Mouse (Mus musculus) MEL (cell line): Measurements from ENCODE around the gene Prr11. TPM values are rescaled to one million over a fixed set of nuclear protein-coding genes. Genes with fewer than 3 reads are reported as not detected.

Experiments
- DNase-seq: peaks from one replicate; pipeline ENCODE4 v3.0.0; 2011; ENCODE audit warnings: low read depth, low spot score
- H3K27ac ChIP-seq: 2 replicates; pipeline ENCODE4 v1.5.1; 2012; ENCODE audit warnings: low read depth, mild to moderate bottlenecking, control low read depth, low read length, moderate library complexity; ENCODE audit not compliant: control insufficient read depth
- H3K27me3 ChIP-seq, 2 experiments: fragments of 150-350 bp in 1 of 2; sonication (generic) in 1 of 2; 2 replicates each; pipeline ENCODE4 v1.6.1; 2012; ENCODE audit warnings: low read length in 2 of 2, mild to moderate bottlenecking in 2 of 2, improper control_type of control experiment in 1 of 2, moderate library complexity in 1 of 2; ENCODE audit not compliant: insufficient read depth in 2 of 2, control insufficient read depth in 1 of 2
- H3K36me3 ChIP-seq, 2 experiments: 2 replicates each; pipeline ENCODE4 v1.6.1; 2012 to 2014; ENCODE audit warnings: low read length in 2 of 2, improper control_type of control experiment in 1 of 2, inconsistent platforms in 1 of 2, mild to moderate bottlenecking in 1 of 2; ENCODE audit not compliant: insufficient read depth in 2 of 2, control insufficient read depth in 1 of 2
- H3K4me1 ChIP-seq, 2 experiments: fragments of 150-350 bp in 1 of 2; sonication (generic) in 1 of 2; 2 replicates each; pipeline ENCODE4 v1.6.1; 2012; ENCODE audit warnings: low read length in 2 of 2, improper control_type of control experiment in 1 of 2, mild to moderate bottlenecking in 1 of 2; ENCODE audit not compliant: insufficient read depth in 2 of 2, control insufficient read depth in 1 of 2
- H3K4me3 ChIP-seq, 2 experiments: fragments of 150-350 bp in 1 of 2; sonication (generic) in 1 of 2; 2 replicates each; pipeline ENCODE4 v1.5.1; 2012; ENCODE audit warnings: low read depth in 2 of 2, low read length in 2 of 2, mild to moderate bottlenecking in 2 of 2, moderate library complexity in 2 of 2, control low read depth in 1 of 2, improper control_type of control experiment in 1 of 2; ENCODE audit not compliant: control insufficient read depth in 1 of 2, insufficient read depth in 1 of 2
- H3K79me2 ChIP-seq: 2 replicates; pipeline ENCODE4 v1.6.1; 2012; ENCODE audit warnings: mild to moderate bottlenecking, low read length, moderate library complexity; ENCODE audit not compliant: control insufficient read depth, poor library complexity, insufficient read depth
- H3K9ac ChIP-seq: 2 replicates; pipeline ENCODE4 v1.6.1; 2012; ENCODE audit warnings: low read depth, mild to moderate bottlenecking, control low read depth, low read length, moderate library complexity; ENCODE audit not compliant: control insufficient read depth, poor library complexity, severe bottlenecking
- H3K9me3 ChIP-seq: fragments of 150-350 bp; sonication (generic); replicated peaks from 2 replicates; pipeline ENCODE4 v1.6.1; 2012; ENCODE audit warnings: mild to moderate bottlenecking, low read length, improper control_type of control experiment, moderate library complexity; ENCODE audit not compliant: insufficient read depth
- BHLHE40 ChIP-seq: IDR thresholded peaks from 2 replicates; pipeline ENCODE4 v1.6.1; 2012; ENCODE audit warnings: low read depth, mild to moderate bottlenecking, inconsistent platforms, low read length, improper control_type of control experiment, borderline replicate concordance
- CTCF ChIP-seq, 3 experiments: IDR thresholded peaks in 2 of 3; conservative IDR thresholded peaks in 1 of 3; 2 replicates each; pipeline ENCODE4 v1.5.1; 2011 to 2012; ENCODE audit warnings: low read length in 3 of 3, low read depth in 2 of 3, mild to moderate bottlenecking in 2 of 3, improper control_type of control experiment in 1 of 3, inconsistent platforms in 1 of 3, mixed read lengths in 1 of 3, moderate library complexity in 1 of 3; ENCODE audit not compliant: control insufficient read depth in 1 of 3, insufficient read depth in 1 of 3, poor library complexity in 1 of 3, severe bottlenecking in 1 of 3
- GATA1 ChIP-seq: IDR thresholded peaks from 2 replicates; pipeline ENCODE4 v1.6.1; 2011; ENCODE audit warnings: low read depth, low read length, improper control_type of control experiment
- HCFC1 ChIP-seq: IDR thresholded peaks from 2 replicates; pipeline ENCODE4 v1.6.1; 2012; ENCODE audit warnings: low read depth, mild to moderate bottlenecking, inconsistent platforms, low read length, improper control_type of control experiment, moderate library complexity
- JUND ChIP-seq: IDR thresholded peaks from 2 replicates; pipeline ENCODE4 v1.6.1; 2011; ENCODE audit warnings: low read depth, mild to moderate bottlenecking, improper control_type of control experiment, low read length
- KAT2A ChIP-seq: conservative IDR thresholded peaks from 2 replicates; pipeline ENCODE4 v1.6.1; 2012; ENCODE audit warnings: low read depth, low read length, improper control_type of control experiment, inconsistent platforms
- MAFK ChIP-seq: IDR thresholded peaks from 2 replicates; pipeline ENCODE4 v1.6.1; 2011; ENCODE audit warnings: low read depth, mild to moderate bottlenecking, low read length, improper control_type of control experiment, borderline replicate concordance
- MAX ChIP-seq: IDR thresholded peaks from 2 replicates; pipeline ENCODE4 v1.6.1; 2011; ENCODE audit warnings: low read length, improper control_type of control experiment
- MEF2A ChIP-seq: IDR thresholded peaks from 2 replicates; pipeline ENCODE4 v1.6.1; 2014; ENCODE audit warnings: low read depth, mild to moderate bottlenecking, inconsistent platforms, low read length, improper control_type of control experiment; ENCODE audit not compliant: poor library complexity, insufficient replicate concordance, severe bottlenecking; ENCODE audit errors: extremely low read depth
- MXI1 ChIP-seq: IDR thresholded peaks from 2 replicates; pipeline ENCODE4 v1.6.1; 2011; ENCODE audit warnings: mild to moderate bottlenecking, low read depth, low read length, improper control_type of control experiment
- MYB ChIP-seq: IDR thresholded peaks from 2 replicates; pipeline ENCODE4 v1.6.1; 2011; ENCODE audit warnings: mild to moderate bottlenecking, low read depth, low read length, improper control_type of control experiment
- MYC ChIP-seq: IDR thresholded peaks from 2 replicates; pipeline ENCODE4 v1.6.1; 2011; ENCODE audit warnings: low read depth, mild to moderate bottlenecking, low read length, improper control_type of control experiment, moderate library complexity
- NELFE ChIP-seq: IDR thresholded peaks from 2 replicates; pipeline ENCODE4 v1.6.1; 2011; ENCODE audit warnings: low read depth, low read length, improper control_type of control experiment
- NRF1 ChIP-seq: IDR thresholded peaks from 2 replicates; pipeline ENCODE4 v1.6.1; 2014; ENCODE audit warnings: low read depth, mild to moderate bottlenecking, inconsistent platforms, low read length, improper control_type of control experiment, moderate library complexity; ENCODE audit not compliant: poor library complexity, insufficient read depth, severe bottlenecking
- POLR2A ChIP-seq, 2 experiments: IDR thresholded peaks; 2 replicates each; pipeline ENCODE4 v1.6.1; 2011 to 2012; ENCODE audit warnings: low read length in 2 of 2, mild to moderate bottlenecking in 2 of 2, control low read depth in 1 of 2, improper control_type of control experiment in 1 of 2, low read depth in 1 of 2, moderate library complexity in 1 of 2; ENCODE audit not compliant: control insufficient read depth in 1 of 2, insufficient read depth in 1 of 2, poor library complexity in 1 of 2
- POLR2AphosphoS2 ChIP-seq: IDR thresholded peaks from 2 replicates; pipeline ENCODE4 v1.6.1; 2011; ENCODE audit warnings: low read length, improper control_type of control experiment
- RCOR1 ChIP-seq: IDR thresholded peaks from 2 replicates; pipeline ENCODE4 v1.6.1; 2012; ENCODE audit warnings: low read depth, mild to moderate bottlenecking, inconsistent platforms, low read length, improper control_type of control experiment
- SIN3A ChIP-seq: IDR thresholded peaks from 2 replicates; pipeline ENCODE4 v1.6.1; 2012; ENCODE audit warnings: low read length, improper control_type of control experiment, inconsistent platforms
- SMC3 ChIP-seq: IDR thresholded peaks from 2 replicates; pipeline ENCODE4 v1.6.1; 2011; ENCODE audit warnings: low read depth, low read length, improper control_type of control experiment
- TAL1 ChIP-seq: IDR thresholded peaks from 2 replicates; pipeline ENCODE4 v1.6.1; 2012; ENCODE audit warnings: mild to moderate bottlenecking, inconsistent platforms, low read length, moderate library complexity, mixed read lengths
- TCF12 ChIP-seq: IDR thresholded peaks from 2 replicates; pipeline ENCODE4 v1.6.1; 2014; ENCODE audit warnings: low read depth, mild to moderate bottlenecking, inconsistent platforms, low read length, improper control_type of control experiment, moderate library complexity
- USF1 ChIP-seq: IDR thresholded peaks from 2 replicates; pipeline ENCODE4 v1.6.1; 2014; ENCODE audit warnings: low read depth, mild to moderate bottlenecking, inconsistent platforms, low read length, improper control_type of control experiment, moderate library complexity
- ZNF384 ChIP-seq: IDR thresholded peaks from 2 replicates; pipeline ENCODE4 v1.6.1; 2012; ENCODE audit warnings: low read depth, mild to moderate bottlenecking, inconsistent platforms, low read length, improper control_type of control experiment
- polyA plus RNA-seq, 2 experiments: library from polyadenylated mRNA; stranded (reverse) in 1 of 2; unstranded in 1 of 2; fragments of >175 nt in 1 of 2; fragments of >200 nt in 1 of 2; gene quantifications; 2 replicates each; pipeline versions ENCODE4 v1.2.1 to v1.2.4; 2012; ENCODE audit warnings: low replicate concordance in 2 of 2, low read depth in 1 of 2; ENCODE audit not compliant: insufficient read length in 2 of 2, insufficient read depth in 1 of 2, missing spikeins in 1 of 2
- total RNA-seq: library from RNA; depleted of rRNA; stranded (reverse); fragments of 300-350 nt; gene quantifications from 2 replicates; pipeline ENCODE4 v1.2.3, GENCODE M21; 2012; rRNA removed

Gene Prr11
- total RNA-seq (4.9 and 7.6 TPM in 2 replicates), polyA plus RNA-seq (10 to 100 TPM; 19.3 to 50.6 TPM)

- TF ChIP-seq POLR2A (IDR thresholded peaks at IDR 0.05; ENCODE audit: control insufficient read depth in 1 of 2, insufficient read depth in 1 of 2, low read depth in 1 of 2, low read length in 2 of 2, poor library complexity in 1 of 2) (peak in 1 of 2 experiments; percentile 36; a peak in 2 of 4 replicates), MXI1 (peak; percentile 70; the same call in 1 of the 2 replicates), POLR2AphosphoS2 (no peak), KAT2A (no peak), GATA1 (no peak), BHLHE40 (no peak), MYC (peak; percentile 67), MAFK (no peak), MAX (peak; percentile 19; the same call in 1 of the 2 replicates), CTCF (IDR thresholded peaks at IDR 0.05 in 2 of 3, conservative IDR thresholded peaks at IDR 0.05 in 1 of 3; ENCODE audit: control insufficient read depth in 1 of 3, insufficient read depth in 1 of 3, low read depth in 2 of 3, low read length in 3 of 3, poor library complexity in 1 of 3, severe bottlenecking in 1 of 3) (no peak), SMC3 (no peak), NRF1 (no peak), RCOR1 (peak; percentile 47; the same call in 1 of the 2 replicates), SIN3A (peak; percentile 88), TCF12 (peak; percentile 29; the same call in 1 of the 2 replicates), TAL1 (no peak), MYB (no peak), NELFE (peak; percentile 68), ZNF384 (0 out of 2 replicates have a peak, but pooled peaks have one; percentile 2), MEF2A (no peak)
- no peaks in the 10 kb centered on the region for H3K9me3 ChIP-seq
- peak within 1 kb of the TSS; percentile 89 for H3K9ac ChIP-seq
- H3K4me1 ChIP-seq, result peaks cover 6 to 7% of the 10 kb centered on the region in 2 experiments; a peak in 3 of 4 replicates
- DNase-seq, result no peak
- H3K79me2 ChIP-seq, result peaks cover 31% of the 10 kb centered on the region
- H3K36me3 ChIP-seq, result peaks cover 16 to 42% of the 10 kb centered on the region in 2 experiments
- peak within 1 kb of the TSS; percentile 86 to 91 for H3K4me3 ChIP-seq
- H3K27ac ChIP-seq, result peak within 1 kb of the TSS; percentile 96
- H3K27me3 ChIP-seq, result no peaks in the 10 kb centered on the region
These were observed at the start of gene Prr11 for GRCm38 (mm10) chr11:87108409-87108754. Prr11 (minus strand) TSS chr11:87108708.

GRCm38 (mm10) chr11:87158012-87158411, 49.5 kb upstream of the Prr11 start:
- DNase-seq, result no peak
- Histone ChIP-seq H3K36me3 (peaks cover 3 to 7% of the 10 kb centered on the region in 2 experiments), H3K4me1 (peaks cover 0 to 2% of the 10 kb centered on the region in 2 experiments; a peak in 1 of 4 replicates), H3K27me3 (no peaks in the 10 kb centered on the region), H3K4me3 (no peak overlapping the region), H3K9me3 (no peaks in the 10 kb centered on the region), H3K9ac (no peak overlapping the region), H3K79me2 (no peaks in the 10 kb centered on the region), H3K27ac (no peak overlapping the region)
- TF ChIP-seq GATA1 (peak; percentile 54), SMC3 (no peak), USF1 (no peak), RCOR1 (peak; percentile 53; the same call in 1 of the 2 replicates), HCFC1 (no peak), TAL1 (no peak), JUND (no peak), MYC (no peak)
